29 mouse cellular contexts compared by ENCODE assay signal in the genomic region with DNA sequence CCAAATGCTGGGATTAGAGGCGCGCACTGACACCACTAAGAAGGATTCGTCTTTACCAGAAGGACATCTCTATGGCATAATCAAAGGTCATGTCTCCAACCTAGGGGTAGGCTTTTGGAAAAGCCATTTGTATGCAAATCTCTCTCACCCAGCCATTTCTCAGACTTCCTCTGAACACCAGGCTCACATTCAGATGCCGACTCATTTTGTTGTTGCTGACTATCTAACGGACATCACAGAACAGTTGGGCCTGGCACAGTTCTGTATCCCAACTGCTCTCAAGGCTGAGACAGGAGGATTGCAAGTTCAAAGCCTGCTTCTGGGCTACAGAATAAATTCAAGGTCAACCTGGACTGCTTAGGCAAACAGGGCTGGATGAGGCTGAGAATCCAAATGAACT. TPM values are rescaled to one million over a fixed set of nuclear protein-coding genes. Genes with fewer than 3 reads are reported as not detected.
A peak's percentile ranks its signal among the peaks of the same experiment; 100 is the strongest.
DNase-seq lines count a peak whose midpoint lies in the region; ATAC-seq and TF ChIP-seq lines count a peak whose summit lies in the region.
"Had no signal": no experiment of that assay in that cellular context is flagged by ENCODE, and none has a peak within 500 bp of the region (broad histone marks: within the 10 kb centered on the region; RNA-seq: fewer than 3 reads in every experiment).

No protein-coding gene starts in this region.

- no peak overlapping the region for H3K4me3 ChIP-seq in intestine, embryonic 14.5 days (ENCODE audit: low read depth, low read length)
- no peak overlapping the region for H3K4me3 ChIP-seq in intestine, postnatal 0 days (ENCODE audit: low read depth, low read length)
- no peak overlapping the region for H3K4me3 ChIP-seq in midbrain, embryonic 14.5 days (replicated peaks; ENCODE audit: low read depth, low read length)
- H3K4me3 ChIP-seq: embryonic facial prominence, embryonic 13.5 days; embryonic facial prominence, embryonic 15.5 days; erythroblast, embryonic 14.5 days; forebrain, embryonic 10.5 days; forebrain, embryonic 12.5 days; forebrain, embryonic 15.5 days had no signal

- 94% methylated on average over 5 of the region's 5 CpGs for WGBS in intestine, embryonic 14.5 days
- 92% methylated on average over 5 of the region's 5 CpGs for WGBS in intestine, postnatal 0 days
- WGBS in midbrain, embryonic 14.5 days = 64% methylated on average over 5 of the region's 5 CpGs

- H3K4me1 ChIP-seq in intestine, embryonic 14.5 days (replicated peaks; ENCODE audit: control insufficient read depth, insufficient read depth, low read length) = no peaks in the 10 kb centered on the region
- H3K4me1 ChIP-seq in intestine, postnatal 0 days (replicated peaks; ENCODE audit: control insufficient read depth, insufficient read depth, low read length) = 0 out of 2 replicates have a peak, but pooled peaks cover 3% of the 10 kb centered on the region
- H3K4me1 ChIP-seq in midbrain, embryonic 14.5 days (ENCODE audit: control insufficient read depth, insufficient read depth, low read length) = no peaks in the 10 kb centered on the region
- H3K4me1 ChIP-seq: embryonic facial prominence, embryonic 13.5 days; forebrain, embryonic 10.5 days; forebrain, embryonic 12.5 days; forebrain, embryonic 15.5 days had no signal

- H3K36me3 ChIP-seq in intestine, embryonic 14.5 days (ENCODE audit: control insufficient read depth, insufficient read depth, low read length) = no peaks in the 10 kb centered on the region
- no peaks in the 10 kb centered on the region for H3K36me3 ChIP-seq in intestine, postnatal 0 days (ENCODE audit: control insufficient read depth, insufficient read depth)
- H3K36me3 ChIP-seq in midbrain, embryonic 14.5 days (ENCODE audit: control insufficient read depth, insufficient read depth, low read length) = no peaks in the 10 kb centered on the region
- H3K36me3 ChIP-seq: embryonic facial prominence, embryonic 13.5 days; embryonic facial prominence, embryonic 15.5 days; forebrain, embryonic 10.5 days; forebrain, embryonic 12.5 days; forebrain, embryonic 15.5 days had no signal

- no peak overlapping the region for H3K9ac ChIP-seq in intestine, embryonic 14.5 days (ENCODE audit: low read length)
- H3K9ac ChIP-seq in intestine, postnatal 0 days (ENCODE audit: low read depth, low read length) = no peak overlapping the region
- no peak overlapping the region for H3K9ac ChIP-seq in midbrain, embryonic 14.5 days (replicated peaks; ENCODE audit: low read length)
- H3K9ac ChIP-seq: embryonic facial prominence, embryonic 13.5 days; embryonic facial prominence, embryonic 15.5 days; forebrain, embryonic 12.5 days; forebrain, embryonic 15.5 days; forebrain, postnatal 0 days had no signal

- no peak overlapping the region for H3K4me2 ChIP-seq in intestine, embryonic 14.5 days (ENCODE audit: low read length)
- no peak overlapping the region for H3K4me2 ChIP-seq in intestine, postnatal 0 days (replicated peaks; ENCODE audit: low read depth)
- no peak overlapping the region for H3K4me2 ChIP-seq in midbrain, embryonic 14.5 days (ENCODE audit: low read length)
- H3K4me2 ChIP-seq: embryonic facial prominence, embryonic 13.5 days; embryonic facial prominence, embryonic 15.5 days; forebrain, embryonic 12.5 days; forebrain, embryonic 15.5 days had no signal

- H3K9me3 ChIP-seq in intestine, embryonic 14.5 days (ENCODE audit: control insufficient read depth, low read length) = no peaks in the 10 kb centered on the region
- no peaks in the 10 kb centered on the region for H3K9me3 ChIP-seq in intestine, postnatal 0 days (ENCODE audit: control insufficient read depth)
- H3K9me3 ChIP-seq in midbrain, embryonic 14.5 days (ENCODE audit: control insufficient read depth, low read length) = no peaks in the 10 kb centered on the region
- H3K9me3 ChIP-seq: embryonic facial prominence, embryonic 13.5 days; embryonic facial prominence, embryonic 15.5 days; forebrain, embryonic 10.5 days; forebrain, embryonic 12.5 days; forebrain, embryonic 15.5 days had no signal

- no peak for TF ChIP-seq CTCF in intestine, postnatal 0 days (IDR thresholded peaks at IDR 0.05; ENCODE audit: low read depth)

- H3K27me3 ChIP-seq in intestine, embryonic 14.5 days (replicated peaks; ENCODE audit: control insufficient read depth, insufficient read depth, low read length) = no peaks in the 10 kb centered on the region
- no peaks in the 10 kb centered on the region for H3K27me3 ChIP-seq in intestine, postnatal 0 days (replicated peaks; ENCODE audit: control insufficient read depth, insufficient read depth, low read length)
- H3K27me3 ChIP-seq in midbrain, embryonic 14.5 days (ENCODE audit: control insufficient read depth, insufficient read depth, low read length) = no peaks in the 10 kb centered on the region
- H3K27me3 ChIP-seq: CH12.LX; embryonic facial prominence, embryonic 15.5 days; forebrain, embryonic 12.5 days; forebrain, embryonic 15.5 days; Patski had no signal

- no peak for ATAC-seq in intestine, embryonic 14.5 days (replicated peaks; ENCODE audit: low FRiP score, low TSS enrichment, low read depth)
- no peak for ATAC-seq in intestine, postnatal 0 days
- no peak for ATAC-seq in midbrain, embryonic 14.5 days (ENCODE audit: low FRiP score, low TSS enrichment)
- ATAC-seq: activated CD4-positive, CD25-positive, alpha-beta regulatory T cell, adult 4 months; CD4-positive, CD25-positive, alpha-beta regulatory T cell, adult 4 months; forebrain, embryonic 15.5 days; forebrain, postnatal 0 days; Patski had no signal

- H3K27ac ChIP-seq in intestine, embryonic 14.5 days (ENCODE audit: low read depth) = no peak overlapping the region
- H3K27ac ChIP-seq in intestine, postnatal 0 days (ENCODE audit: low read depth, low read length) = no peak overlapping the region
- H3K27ac ChIP-seq in midbrain, embryonic 14.5 days (replicated peaks; ENCODE audit: low read depth, low read length) = no peak overlapping the region
- H3K27ac ChIP-seq: embryonic facial prominence, embryonic 13.5 days; embryonic facial prominence, embryonic 15.5 days; forebrain, embryonic 10.5 days; forebrain, embryonic 12.5 days; forebrain, embryonic 15.5 days had no signal

- DNase-seq in intestine, embryonic 14.5 days (ENCODE audit: low spot score) = peak; percentile 47
- DNase-seq in ES-CJ7 (ENCODE audit: low read depth, low spot score) = peak; percentile 77
- peak; percentile 59 for DNase-seq in R1 (ENCODE audit: low read depth, low spot score)
- DNase-seq in frontal cortex, postnatal 25 days (ENCODE audit: low spot score in 2 of 2) = no peak
- no peak for DNase-seq in lung, postnatal 10 days
- no peak for DNase-seq in midbrain, embryonic 14.5 days
- DNase-seq: adrenal gland, adult 8-10 months; adrenal gland, postnatal 14 days; adrenal gland, postnatal 36 days; B cell, adult 2 months; cerebellum, adult 11-12 months; cerebellum, adult 2 months; cerebellum, adult 9-10 months; cerebellum, postnatal 10 days; cerebellum, postnatal 25 days; embryo, embryonic 11 days; forebrain, postnatal 0 days had no signal

RNA-seq across cellular contexts. Expression of a gene that starts 8.4 kb away (rescaled TPM):
- 3.5 and 4.4 TPM in 2 replicates for polyA plus RNA-seq in intestine, embryonic 14.5 days (2014; fragmentation: Nextera tagmentation; extraction: Ambion mirVana)
- 2.4 and 2.8 TPM in 2 replicates for polyA plus RNA-seq in intestine, postnatal 0 days (2015; fragmentation: Nextera tagmentation; extraction: Ambion mirVana)
- 0.80 and 1.3 TPM in 2 replicates for polyA plus RNA-seq in midbrain, embryonic 14.5 days (2014; fragmentation: Nextera tagmentation; extraction: Ambion mirVana)
- polyA plus RNA-seq: erythroblast, embryonic 14.5 days had no signal

RNA-seq across cellular contexts. Expression of a gene that starts 14.4 kb away (rescaled TPM):
- polyA plus RNA-seq in intestine, embryonic 14.5 days (2014; fragmentation: Nextera tagmentation; extraction: Ambion mirVana) = 1.1 and 1.4 TPM in 2 replicates
- 0.18 and 0.38 TPM in 2 replicates for polyA plus RNA-seq in intestine, postnatal 0 days (2015; fragmentation: Nextera tagmentation; extraction: Ambion mirVana)
- 3.2 and 3.6 TPM in 2 replicates for polyA plus RNA-seq in midbrain, embryonic 14.5 days (2014; fragmentation: Nextera tagmentation; extraction: Ambion mirVana)
- polyA plus RNA-seq: activated CD4-positive, CD25-positive, alpha-beta regulatory T cell, adult 4 months; CD4-positive, CD25-positive, alpha-beta regulatory T cell, adult 4 months had no signal

RNA-seq across cellular contexts. Expression of a gene that starts 18.1 kb away (rescaled TPM):
- 16.1 and 22.9 TPM in 2 replicates for polyA plus RNA-seq in intestine, embryonic 14.5 days (2014; fragmentation: Nextera tagmentation; extraction: Ambion mirVana)
- 58.0 and 59.4 TPM in 2 replicates for polyA plus RNA-seq in intestine, postnatal 0 days (2015; fragmentation: Nextera tagmentation; extraction: Ambion mirVana)
- 0.58 and 0.82 TPM in 2 replicates for polyA plus RNA-seq in midbrain, embryonic 14.5 days (2014; fragmentation: Nextera tagmentation; extraction: Ambion mirVana)
- polyA plus RNA-seq: activated CD4-positive, CD25-positive, alpha-beta regulatory T cell, adult 4 months; CD4-positive, CD25-positive, alpha-beta regulatory T cell, adult 4 months; cortical plate, adult 2 months; erythroblast, embryonic 14.5 days had no signal

RNA-seq across cellular contexts. Expression of a gene that starts 21.6 kb away (rescaled TPM):
- polyA plus RNA-seq in intestine, embryonic 14.5 days (2014; fragmentation: Nextera tagmentation; extraction: Ambion mirVana) = 2.8 and 3.3 TPM in 2 replicates
- 2.1 and 2.4 TPM in 2 replicates for polyA plus RNA-seq in intestine, postnatal 0 days (2015; fragmentation: Nextera tagmentation; extraction: Ambion mirVana)
- polyA plus RNA-seq in midbrain, embryonic 14.5 days (2014; fragmentation: Nextera tagmentation; extraction: Ambion mirVana) = 3.8 and 4.2 TPM in 2 replicates

RNA-seq across cellular contexts. Expression of a gene that starts 25.5 kb away (rescaled TPM):
- not detected in 2 replicates for polyA plus RNA-seq in intestine, embryonic 14.5 days (2014; fragmentation: Nextera tagmentation; extraction: Ambion mirVana)
- polyA plus RNA-seq in intestine, postnatal 0 days (2015; fragmentation: Nextera tagmentation; extraction: Ambion mirVana) = 0.09 and 0.12 TPM in 2 replicates
- polyA plus RNA-seq in midbrain, embryonic 14.5 days (2014; fragmentation: Nextera tagmentation; extraction: Ambion mirVana) = 0.14 TPM in 1 of 2 replicates, not detected in the other
- polyA plus RNA-seq: activated CD4-positive, CD25-positive, alpha-beta regulatory T cell, adult 4 months; CD4-positive, CD25-positive, alpha-beta regulatory T cell, adult 4 months; cerebellum, adult 2 months; cortical plate, adult 2 months; embryonic facial prominence, embryonic 13.5 days; erythroblast, embryonic 14.5 days; forebrain, embryonic 10.5 days; forebrain, postnatal 0 days had no signal

Comparison
In these comparisons a context has a peak if more than half of its experiments do, and no peak if none do; other contexts are left out.
1. DNase-seq: peak in intestine, embryonic 14.5 days (single experiment), ES-CJ7 (single experiment) and R1 (single experiment); none in frontal cortex, postnatal 25 days (0 of 2), lung, postnatal 10 days (single experiment) and midbrain, embryonic 14.5 days (single experiment).